Mouse (Mus musculus) cerebellum, adult 8-10 months (tissue): ENCODE results near the gene Ms4a4d.
"Not testable (repeated sequence)": the region's sequence is repeated elsewhere in the genome, so short reads cannot be mapped to it uniquely, and the experiment has no call there.

ENCODE experiments used
- DNase-seq: peaks from one replicate; pipeline ENCODE4 v3.0.0; 2022

Ms4a4d gene

DNA sequence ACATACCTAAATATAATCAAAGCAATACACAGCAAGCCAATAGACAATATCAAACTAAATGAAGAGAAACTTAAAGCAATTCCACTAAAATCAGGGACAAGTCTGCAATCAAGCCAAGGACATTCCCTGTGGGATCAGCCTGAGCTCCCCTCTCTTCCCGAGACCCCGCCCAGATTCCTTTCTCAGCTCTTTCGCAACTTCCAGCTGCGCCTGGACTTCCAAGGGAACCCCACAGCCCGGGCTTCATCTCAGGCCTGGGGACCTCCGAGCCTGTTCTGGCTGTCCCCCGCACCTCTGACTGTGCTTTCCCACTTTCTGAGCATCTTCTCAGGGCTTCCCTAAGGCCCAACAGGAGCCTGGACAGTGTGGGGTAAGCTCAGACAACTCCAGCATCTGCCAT is at the start of gene Ms4a4d:
Gene Ms4a4d (plus strand): TSS at position 209 of the 400 bp plus-strand sequence.
- no peak for DNase-seq

DNA sequence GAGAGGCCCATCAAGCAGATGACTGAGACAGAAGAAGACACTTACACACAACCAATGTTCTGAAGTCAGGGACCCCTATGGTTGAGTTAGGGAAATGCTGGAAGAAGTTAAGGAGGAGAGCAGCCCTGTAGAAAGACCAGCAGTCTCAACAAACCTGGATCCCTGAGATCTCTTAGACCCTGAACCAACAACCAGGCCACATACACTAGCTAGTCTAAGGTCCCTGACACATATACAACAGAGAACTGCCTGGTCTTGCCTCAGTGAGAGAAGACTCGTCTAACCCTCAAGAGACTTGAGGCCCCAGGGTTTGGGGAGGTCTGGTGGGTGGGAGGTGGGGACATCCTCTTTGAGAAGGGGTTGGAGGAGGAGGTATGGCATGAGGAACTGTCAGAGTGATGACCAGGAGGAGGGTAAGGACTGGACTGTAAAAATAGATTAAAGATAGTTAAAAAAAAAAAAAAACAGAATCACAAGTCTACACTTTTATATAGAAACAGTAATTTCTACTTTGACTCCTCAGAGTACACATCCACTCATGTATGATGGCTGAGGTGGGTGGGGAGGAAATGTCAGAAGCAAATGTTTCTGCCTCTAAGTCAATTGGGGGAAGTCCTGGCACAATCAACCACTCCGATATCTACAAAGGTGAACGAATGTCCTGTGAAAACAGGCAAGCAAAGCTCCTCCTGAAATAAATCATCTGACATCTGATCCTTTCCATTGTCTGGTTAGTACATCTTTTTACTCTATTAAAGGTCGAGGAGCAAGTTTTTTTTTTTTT is 45.0 kb upstream of the Ms4a4d start:
- DNase-seq = no peak

DNA sequence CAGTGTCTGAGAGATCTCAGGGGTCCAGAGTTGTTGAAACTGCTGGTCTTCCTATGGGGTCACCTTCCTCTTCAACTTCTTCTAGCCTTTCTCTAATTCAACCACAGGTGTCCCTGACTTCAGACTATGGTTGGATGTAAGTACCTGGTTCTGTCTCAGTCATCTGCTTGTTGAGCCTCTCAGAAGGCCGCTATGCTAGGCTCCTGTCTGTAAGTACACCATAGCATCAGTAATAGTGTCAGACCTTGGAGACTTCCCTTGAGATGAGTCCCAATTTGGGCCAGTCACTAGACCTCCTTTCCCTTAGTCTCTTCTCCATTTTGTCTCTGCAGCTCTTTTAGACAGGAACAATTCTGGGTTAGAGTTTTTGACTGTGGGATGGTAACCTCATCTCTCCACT is 43.9 kb upstream of the Ms4a4d start:
- no peak for DNase-seq

DNA sequence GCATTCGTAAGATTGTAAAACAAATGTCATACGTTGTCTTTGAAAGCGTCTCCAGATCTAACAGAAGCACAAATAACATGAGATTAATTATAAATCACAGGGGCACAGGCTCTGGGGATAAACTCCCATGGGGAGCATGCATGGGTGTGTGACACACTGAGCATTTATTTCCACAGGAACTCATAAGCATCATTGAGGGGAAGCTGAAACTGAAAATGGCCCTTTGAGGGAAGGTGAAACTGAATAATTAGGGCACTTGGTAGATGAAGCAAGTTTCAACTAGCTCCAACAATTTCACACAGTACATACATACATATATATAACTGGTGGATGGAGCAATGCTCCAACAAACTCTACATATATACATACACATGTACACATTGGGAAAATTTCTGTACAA is 42.1 kb upstream of the Ms4a4d start:
- no peak for DNase-seq

DNA sequence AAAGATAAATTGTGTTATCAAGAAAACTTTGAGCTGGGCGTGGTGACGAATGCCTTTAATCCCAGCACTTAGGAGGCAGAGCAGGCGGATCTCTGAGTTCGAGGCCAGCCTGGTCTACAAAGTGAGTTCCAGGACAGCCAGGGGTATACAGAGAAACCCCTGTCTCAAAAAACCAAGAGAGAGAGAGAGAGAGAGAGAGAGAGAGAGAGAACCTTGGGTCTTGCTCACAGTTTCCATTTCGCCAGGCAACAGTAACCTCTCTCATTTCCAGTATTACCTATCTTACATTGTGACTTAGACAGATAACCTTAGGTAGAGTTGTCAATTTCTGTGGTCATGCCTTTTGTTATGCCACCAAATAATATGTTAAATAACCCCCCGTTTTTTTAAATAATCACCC is 40.2 kb upstream of the Ms4a4d start:
- no peak for DNase-seq

DNA sequence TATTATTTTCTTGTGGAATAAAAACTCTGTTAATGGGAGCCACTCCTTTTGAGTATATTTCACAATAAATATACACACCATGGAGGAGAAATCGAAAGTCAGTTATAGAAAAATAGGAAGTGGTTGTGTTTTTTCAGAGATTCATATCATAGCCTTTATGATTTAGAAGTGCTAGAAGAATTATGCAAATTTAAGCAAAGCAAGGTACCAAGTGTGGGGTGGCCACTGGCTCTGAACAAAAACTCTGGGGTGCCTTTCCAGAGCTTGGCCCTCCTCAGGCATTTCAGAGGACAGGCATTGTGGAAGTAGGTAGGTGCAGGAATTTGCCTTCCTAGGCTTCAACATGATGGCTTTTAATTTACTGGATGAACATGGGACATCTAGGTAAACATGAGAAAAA is 39.3 kb upstream of the Ms4a4d start:
- not testable (repeated sequence) for DNase-seq

DNA sequence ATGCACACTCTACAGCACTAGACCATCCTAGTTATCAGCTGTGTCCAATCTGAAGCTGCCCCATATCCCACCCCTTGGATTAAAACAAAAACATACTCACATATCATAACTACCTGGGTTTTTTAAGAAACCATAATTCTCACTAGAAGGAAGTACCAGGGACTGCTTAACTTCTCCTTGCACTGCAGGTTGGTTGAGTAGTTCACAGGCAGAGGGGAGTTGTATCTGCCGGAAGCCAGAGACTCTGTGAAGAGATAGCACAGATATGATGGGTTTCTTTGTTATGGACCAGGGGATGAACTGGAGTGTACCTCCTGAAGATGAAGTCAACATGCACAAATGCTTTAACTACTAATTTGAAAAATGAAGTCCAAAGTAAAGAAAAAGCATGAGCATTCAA is 35.8 kb upstream of the Ms4a4d start:
- no peak for DNase-seq

DNA sequence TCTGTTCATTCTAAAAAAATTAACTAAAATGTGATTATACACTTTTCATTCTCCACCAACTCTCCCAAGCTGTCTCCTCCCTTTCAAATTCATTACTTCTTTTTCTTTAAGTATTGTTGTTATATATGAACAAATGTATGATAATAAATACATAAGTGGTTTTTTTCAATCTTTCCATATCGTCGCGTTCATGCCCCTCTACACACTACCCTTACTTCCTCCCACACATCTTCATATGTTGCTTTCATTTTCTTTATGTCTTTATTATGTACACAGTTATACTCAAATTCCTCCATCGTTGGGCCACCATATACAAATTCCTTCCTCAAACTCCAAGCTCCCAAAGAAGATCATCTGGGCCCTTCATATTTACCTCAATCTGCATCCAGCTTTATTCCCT is 35.3 kb upstream of the Ms4a4d start:
- DNase-seq = no peak

DNA sequence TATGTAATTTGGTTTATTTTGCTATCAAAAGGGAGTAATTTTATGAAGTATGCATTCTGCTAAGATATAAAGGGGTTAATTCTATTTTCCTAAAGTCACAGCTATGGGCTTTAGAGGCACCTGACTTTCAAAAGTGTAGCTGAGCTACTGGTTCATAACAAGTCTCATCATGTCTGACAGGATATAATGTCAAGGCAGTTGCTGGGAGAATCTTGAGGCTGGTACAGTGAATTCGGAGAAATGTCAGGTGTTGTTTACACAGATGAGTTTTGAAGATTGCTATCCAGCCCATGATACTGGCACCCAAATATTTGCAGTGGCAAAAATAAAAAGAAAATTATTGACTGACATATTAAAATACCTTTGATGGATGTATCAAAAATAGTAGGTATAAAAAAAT is 31.7 kb upstream of the Ms4a4d start:
- no peak for DNase-seq

DNA sequence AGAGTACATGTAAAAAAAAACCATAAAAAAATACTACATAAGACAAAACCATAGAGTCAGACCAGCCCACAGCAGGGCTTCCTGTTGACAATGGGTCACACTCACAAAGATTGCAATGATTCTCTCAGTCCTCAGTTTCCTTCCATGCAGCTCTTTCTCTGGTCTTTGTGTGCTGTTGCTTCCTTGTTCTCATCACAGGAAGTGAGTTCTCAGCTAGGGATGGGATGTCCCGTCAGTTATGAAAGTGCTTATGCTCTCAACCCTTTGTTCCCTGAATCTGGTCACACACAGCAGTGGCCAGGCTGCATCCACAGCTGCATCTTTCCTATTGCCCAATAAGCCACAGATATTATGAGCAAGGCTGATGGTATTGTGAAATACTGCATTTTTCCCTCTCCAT is 23.1 kb upstream of the Ms4a4d start:
- DNase-seq = no peak

DNA sequence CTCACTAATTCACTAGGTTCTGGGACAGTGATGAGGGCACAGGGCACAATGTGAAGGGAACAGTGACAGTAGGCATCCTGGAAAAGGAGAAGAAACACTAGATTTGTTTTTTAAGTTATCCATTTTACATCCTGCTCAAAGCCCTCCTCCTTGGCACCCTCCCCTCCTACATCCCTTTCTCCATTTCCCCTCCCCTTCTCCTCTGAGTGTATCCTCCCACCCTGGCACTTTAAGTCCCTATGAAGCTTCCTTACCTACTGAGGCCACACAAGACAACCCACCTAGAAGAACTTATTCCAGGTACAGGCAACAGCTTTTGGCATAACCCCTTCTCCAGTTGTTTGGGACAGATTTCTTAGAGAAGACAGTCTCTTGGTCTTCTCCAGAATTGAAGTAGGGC is 20.4 kb upstream of the Ms4a4d start, which contains the start of gene Ms4a6b:
Gene Ms4a6b (plus strand): TSS at position 267 of the 400 bp plus-strand sequence.
- DNase-seq = no peak

DNA sequence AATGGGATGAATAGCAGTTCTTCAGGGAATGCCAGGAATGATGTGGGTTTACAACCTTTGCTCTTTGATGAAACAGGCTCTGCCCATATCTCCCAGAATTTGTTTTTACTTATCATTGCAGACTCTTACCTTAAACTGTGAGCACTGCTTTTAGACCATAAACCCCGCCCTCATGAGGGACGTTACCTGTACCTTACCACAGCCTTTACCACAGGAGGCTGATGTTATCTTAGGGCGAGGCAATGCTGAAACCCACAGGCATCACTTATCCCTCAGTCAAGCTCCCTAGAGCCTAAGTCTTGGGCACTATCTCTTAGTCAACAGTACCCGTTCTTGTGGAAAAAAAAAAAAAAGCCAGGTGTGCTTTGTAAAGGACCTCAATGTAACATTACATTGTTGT is 19.8 kb upstream of the Ms4a4d start:
- no peak for DNase-seq

DNA sequence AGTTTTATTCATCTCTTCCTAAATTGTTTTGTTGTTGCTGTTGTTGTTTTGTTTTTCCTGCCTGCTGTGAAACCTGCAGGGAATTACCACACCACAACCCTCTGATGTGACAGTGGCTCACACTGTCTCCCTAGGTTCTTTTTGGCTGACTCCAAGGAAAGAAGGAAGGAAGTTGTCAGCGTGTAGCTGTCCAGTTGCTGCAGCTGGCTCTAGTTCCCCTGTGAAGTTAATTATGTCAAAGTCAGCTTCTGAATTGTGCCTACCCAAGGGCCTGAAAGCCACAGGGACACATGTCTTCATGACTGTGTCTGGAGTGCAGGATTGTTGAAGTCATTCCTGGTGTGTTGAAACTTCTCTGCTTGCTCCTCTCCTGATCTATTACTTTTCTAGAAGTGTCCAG is 19.2 kb upstream of the Ms4a4d start:
- not testable (repeated sequence) for DNase-seq

DNA sequence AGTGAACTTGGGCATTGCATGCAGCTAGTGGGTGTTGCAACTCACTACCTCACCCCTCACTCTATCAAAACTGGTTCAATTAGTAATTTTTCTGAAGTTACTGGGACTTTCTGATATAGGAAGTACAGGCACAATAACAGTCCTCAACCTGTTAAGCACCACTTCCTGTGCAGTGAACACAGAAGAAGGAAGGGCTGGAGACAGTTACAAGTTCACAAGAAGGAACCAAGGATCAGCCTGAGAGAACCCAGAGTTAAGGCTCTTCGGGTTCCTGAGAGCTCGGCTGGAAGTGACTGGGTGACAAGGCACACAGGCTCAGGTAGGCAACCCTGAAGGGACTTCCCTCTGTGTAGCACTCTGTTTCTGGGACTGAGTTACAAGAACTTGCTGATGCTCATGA is 18.2 kb upstream of the Ms4a4d start:
- not testable (repeated sequence) for DNase-seq

DNA sequence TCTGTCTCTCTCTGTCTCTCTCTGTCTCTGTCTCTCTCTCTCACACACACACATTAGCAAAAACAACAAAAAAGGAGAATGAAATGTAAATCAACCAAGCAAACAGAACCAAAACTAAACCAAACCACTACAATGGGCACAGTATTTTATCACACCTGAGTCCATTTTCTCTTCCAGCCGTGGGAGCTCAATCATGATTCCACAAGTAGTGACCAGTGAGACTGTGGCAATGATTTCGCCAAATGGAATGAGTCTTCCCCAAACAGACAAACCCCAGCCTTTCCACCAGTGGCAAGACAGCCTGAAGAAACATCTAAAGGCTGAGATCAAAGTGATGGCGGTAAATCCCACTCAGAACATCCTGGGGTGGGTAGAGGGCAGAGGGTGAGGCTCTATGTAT is 16.5 kb upstream of the Ms4a4d start:
- DNase-seq = no peak

DNA sequence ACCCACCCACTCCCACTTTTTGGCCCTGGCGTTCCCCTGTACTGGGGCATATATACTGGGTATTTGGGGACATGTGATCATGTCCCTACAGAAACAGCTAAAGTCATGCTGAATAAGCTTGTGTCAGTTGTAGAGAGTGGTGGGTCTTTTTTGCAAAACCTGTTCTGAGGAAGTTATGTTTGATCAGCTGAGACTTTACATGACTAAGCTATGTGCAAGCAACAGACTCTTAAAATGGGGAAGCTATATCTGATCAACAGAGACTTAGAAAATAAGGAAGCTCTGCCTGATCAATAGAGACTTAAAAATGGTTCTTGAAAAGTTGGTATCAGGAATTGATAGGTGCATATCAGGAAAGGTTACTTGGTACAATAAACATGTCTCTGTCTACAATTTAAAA is 3.2 kb upstream of the Ms4a4d start:
- no peak for DNase-seq

DNA sequence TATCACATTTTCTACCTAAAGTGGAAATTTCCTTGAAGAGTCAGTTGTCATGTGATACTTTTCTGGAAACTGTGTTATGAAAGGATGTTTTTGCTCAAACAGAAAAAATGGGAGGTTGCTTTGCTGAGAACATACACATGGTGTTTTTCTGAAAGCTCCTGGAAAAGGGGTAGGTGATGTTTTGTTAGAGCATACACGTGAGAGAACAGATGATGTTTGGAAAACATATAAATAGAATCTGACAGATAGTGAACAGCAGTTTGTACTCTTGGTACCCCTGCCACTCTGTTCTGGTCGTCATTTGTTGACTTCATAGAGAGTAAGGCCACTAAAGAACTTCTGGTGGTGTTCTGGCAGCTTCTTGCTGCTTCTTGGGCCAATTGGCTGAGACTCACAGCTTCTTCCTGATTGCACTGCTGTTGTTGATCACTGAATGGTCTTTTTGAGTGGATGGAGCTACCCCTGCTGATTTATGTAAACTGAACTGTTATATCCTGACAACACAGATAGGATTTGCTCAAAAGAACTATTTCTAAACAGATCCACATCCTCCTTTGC is 2.6 kb upstream of the Ms4a4d start:
- no peak for DNase-seq

DNA sequence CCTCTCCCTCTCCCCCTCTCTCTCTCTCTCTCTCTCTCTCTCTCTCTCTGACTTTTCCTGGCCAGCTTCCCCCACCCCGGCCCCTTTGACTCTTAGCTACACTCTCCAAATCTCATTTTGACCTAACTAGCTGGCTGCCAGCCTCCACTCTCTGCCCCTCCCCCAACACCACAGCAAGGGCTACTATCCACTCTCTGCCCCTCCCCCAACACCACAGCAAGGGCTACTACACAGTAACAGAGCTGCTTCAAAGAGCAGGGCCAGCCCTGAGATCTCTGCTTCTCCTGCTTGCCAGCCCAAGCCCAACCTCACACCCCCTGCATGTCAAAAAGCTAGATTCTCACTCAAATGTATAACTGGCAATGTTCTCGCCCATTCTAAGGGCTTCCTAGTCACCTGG is 735 bp downstream of the Ms4a4d start:
- DNase-seq = no peak

DNA sequence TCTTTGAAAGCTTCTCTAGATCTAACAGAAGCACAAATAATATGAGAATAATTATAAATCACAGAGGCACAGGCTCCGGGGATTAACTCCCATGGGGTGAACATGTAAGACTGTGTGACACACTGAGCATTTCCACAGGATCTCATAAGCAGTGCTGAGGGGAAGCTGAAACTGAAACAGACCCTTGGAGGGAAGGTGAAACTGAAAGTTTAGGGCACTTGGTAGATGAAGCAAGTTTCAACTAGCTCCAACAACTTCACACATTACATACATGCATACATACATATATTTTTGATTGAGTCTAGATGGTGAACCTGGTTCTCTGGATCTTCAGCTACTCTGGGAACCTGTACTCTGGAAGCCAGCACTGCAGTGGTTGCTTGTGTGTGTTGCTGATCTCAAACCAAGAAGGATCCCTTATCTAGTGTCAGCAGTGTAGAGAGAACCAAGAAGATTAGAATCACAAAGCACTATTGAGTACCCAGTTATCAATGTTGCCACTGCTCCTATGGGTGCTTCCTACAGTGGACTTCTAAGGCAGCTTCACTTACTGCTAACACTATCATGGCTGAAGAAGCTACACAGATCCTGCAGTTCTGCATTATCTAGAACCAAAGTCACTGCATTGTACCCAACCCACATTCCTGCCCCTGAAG is 3.7 kb downstream of the Ms4a4d start:
- not testable (repeated sequence) for DNase-seq

DNA sequence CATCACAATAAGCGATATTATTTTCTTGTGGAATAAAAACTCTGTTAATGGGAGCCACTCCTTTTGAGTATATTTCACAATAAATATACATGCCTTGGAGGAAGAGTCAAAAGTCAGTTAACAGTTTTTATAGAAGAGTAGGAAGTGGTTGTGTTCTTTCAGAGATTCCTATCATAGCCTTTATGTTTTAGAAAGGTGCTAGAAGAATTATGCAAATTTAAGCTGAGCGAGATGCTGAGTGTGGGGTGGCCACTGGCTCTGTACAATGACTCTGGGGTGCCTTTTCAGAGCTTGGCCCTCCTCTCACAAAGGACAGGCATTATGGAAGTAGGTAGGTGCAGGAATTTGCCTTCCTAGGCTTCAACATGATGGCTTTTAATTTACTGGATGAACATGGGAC is 7.8 kb downstream of the Ms4a4d start:
- not testable (repeated sequence) for DNase-seq

DNA sequence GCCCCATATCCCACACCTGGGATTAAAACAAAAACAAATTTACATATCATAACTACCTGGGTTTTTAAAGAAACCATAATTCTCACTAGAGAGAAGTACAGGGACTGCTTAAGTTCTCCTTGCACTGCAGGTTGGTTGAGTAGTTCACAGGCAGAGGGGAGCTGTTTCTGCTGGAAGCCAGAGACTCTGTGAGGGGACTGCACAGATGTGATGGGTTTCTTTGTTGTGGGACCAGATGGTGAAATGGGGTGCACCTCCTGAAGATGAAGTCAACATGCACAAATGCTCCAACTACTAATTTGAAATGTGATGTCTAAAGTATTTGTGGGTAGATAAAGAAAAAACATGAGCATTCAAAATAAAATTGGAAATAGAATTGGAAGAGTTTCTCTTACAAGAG is 11.3 kb downstream of the Ms4a4d start:
- DNase-seq = no peak

DNA sequence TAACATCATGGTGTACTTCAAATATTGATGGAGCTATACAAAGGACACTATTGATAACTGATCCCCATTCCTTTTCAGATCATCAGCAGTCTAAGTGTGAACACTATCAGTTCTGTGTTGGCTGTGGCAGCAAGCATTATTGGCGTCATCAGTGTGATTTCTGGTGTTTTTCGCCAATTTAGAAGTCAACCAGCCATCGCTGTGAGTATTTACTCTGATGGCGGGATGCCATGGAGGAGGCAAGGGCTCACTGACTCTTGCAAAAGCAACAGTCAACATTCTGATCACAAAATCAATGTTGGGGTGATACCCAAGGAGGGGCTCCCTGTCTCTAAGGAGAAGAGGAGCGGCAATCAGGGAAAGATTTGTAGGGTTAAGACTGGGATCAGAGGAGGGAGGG is 18.1 kb downstream of the Ms4a4d start:
- DNase-seq = no peak

DNA sequence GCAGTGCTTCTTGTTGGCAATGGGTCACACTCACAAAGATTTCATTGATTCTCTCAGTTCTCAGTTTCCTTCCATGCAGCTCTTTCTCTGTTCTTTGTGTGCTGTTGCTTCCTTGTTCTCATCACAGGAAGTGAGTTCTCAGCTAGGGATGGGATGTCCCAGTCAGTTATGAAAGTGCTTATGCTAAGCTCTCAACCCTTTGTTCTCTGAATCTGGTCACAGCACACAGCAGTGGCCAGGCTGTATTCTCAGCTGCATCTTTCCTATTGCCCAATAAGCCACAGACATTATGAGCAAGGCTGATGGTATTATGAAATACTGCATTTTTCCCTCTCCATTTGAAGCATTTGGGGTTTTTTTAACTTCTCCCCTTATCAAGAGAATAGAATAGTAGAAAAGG is 23.0 kb downstream of the Ms4a4d start:
- not testable (repeated sequence) for DNase-seq

DNA sequence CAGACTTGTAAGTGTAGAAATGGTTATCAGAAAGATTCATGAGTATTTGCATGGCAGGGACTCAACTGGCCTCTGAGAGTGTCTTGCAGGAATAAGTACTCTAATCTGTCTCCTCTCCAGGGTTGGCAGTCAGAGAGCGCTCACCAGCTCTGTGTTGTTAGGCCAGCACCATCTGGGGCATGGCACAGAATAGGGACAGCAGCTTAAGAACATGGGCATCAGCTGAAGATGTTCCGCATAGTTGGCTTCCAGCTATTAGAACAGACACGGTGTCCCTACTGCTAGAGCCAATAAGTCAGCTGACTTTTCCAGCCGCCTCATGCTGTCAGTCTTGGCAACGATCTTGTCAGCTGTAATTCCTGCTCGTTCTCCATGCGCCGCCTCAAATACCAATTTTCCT is 38.4 kb downstream of the Ms4a4d start:
- no peak for DNase-seq
